Mouse (Mus musculus): ENCODE data around the gene Slc9a3r2. TPM values are rescaled to one million over a fixed set of nuclear protein-coding genes. Genes with fewer than 3 reads are reported as not detected.

Gene Slc9a3r2
- polyA plus RNA-seq, 2 experiments, result 5.5 to 8.1 TPM

- TF ChIP-seq EP300 (IDR thresholded peaks at IDR 0.05; ENCODE audit: low read depth) (no peak), CTCF (IDR thresholded peaks at IDR 0.05; ENCODE audit: low read depth) (no peak)
- WGBS (ENCODE audit: insufficient replicate concordance), result 73% methylated on average over 4 of the region's 4 CpGs
- H3K27me3 ChIP-seq (ENCODE audit: control insufficient read depth, insufficient read depth, low read length), result no peaks in the 10 kb centered on the region
- H3K36me3 ChIP-seq (replicated peaks; ENCODE audit: control insufficient read depth, insufficient read depth, low read depth), result no peaks in the 10 kb centered on the region
- H3K9ac ChIP-seq (replicated peaks), result no peak overlapping the region
- H3K4me2 ChIP-seq (ENCODE audit: low read depth), result no peak overlapping the region
- H3K9me3 ChIP-seq (ENCODE audit: control insufficient read depth, low read length), result no peaks in the 10 kb centered on the region
- DNase-seq (ENCODE audit: low read depth in 3 of 3, low spot score in 3 of 3) (no peak), ATAC-seq (ENCODE audit: insufficient read depth) (no peak)
- H3K4me3 ChIP-seq (ENCODE audit: insufficient read depth in 1 of 2, low read depth in 2 of 2, low read length in 2 of 2), result no peak overlapping the region
- H3K27ac ChIP-seq, result no peak overlapping the region
- peaks cover 0 to 11% of the 10 kb centered on the region in 2 experiments; a peak in 3 of 4 replicates for H3K4me1 ChIP-seq (replicated peaks; ENCODE audit: control insufficient read depth in 2 of 2, insufficient read depth in 2 of 2, low read length in 1 of 2)
Observed at GRCm38 (mm10) chr17:24638214-24638613, 11.9 kb downstream of the Slc9a3r2 start.

- Histone ChIP-seq H3K9ac (replicated peaks) (no peak overlapping the region), H3K4me1 (replicated peaks; ENCODE audit: control insufficient read depth in 2 of 2, insufficient read depth in 2 of 2, low read length in 1 of 2) (peaks cover under 1 to 15% of the 10 kb centered on the region in 2 experiments), H3K4me3 (ENCODE audit: insufficient read depth in 1 of 2, low read depth in 2 of 2, low read length in 2 of 2) (no peak overlapping the region), H3K27me3 (ENCODE audit: control insufficient read depth, insufficient read depth, low read length) (no peaks in the 10 kb centered on the region), H3K27ac (no peak overlapping the region), H3K36me3 (replicated peaks; ENCODE audit: control insufficient read depth, insufficient read depth, low read depth) (no peaks in the 10 kb centered on the region), H3K4me2 (ENCODE audit: low read depth) (no peak overlapping the region), H3K9me3 (ENCODE audit: control insufficient read depth, low read length) (no peaks in the 10 kb centered on the region)
- TF ChIP-seq EP300 (IDR thresholded peaks at IDR 0.05; ENCODE audit: low read depth) (no peak), CTCF (IDR thresholded peaks at IDR 0.05; ENCODE audit: low read depth) (no peak)
- ATAC-seq (ENCODE audit: insufficient read depth), result no peak
- WGBS (ENCODE audit: insufficient replicate concordance), result 47% methylated on average over 5 of the region's 5 CpGs
- no peak for DNase-seq (ENCODE audit: low read depth in 3 of 3, low spot score in 3 of 3)
Observed at GRCm38 (mm10) chr17:24636781-24637481, 13.2 kb downstream of the Slc9a3r2 start.

- peaks cover 4 to 19% of the 10 kb centered on the region in 2 experiments for H3K4me1 ChIP-seq (replicated peaks; ENCODE audit: control insufficient read depth in 2 of 2, insufficient read depth in 2 of 2, low read length in 1 of 2)
- no peak overlapping the region for H3K4me3 ChIP-seq (ENCODE audit: insufficient read depth in 1 of 2, low read depth in 2 of 2, low read length in 2 of 2)
- no peak overlapping the region for H3K4me2 ChIP-seq (ENCODE audit: low read depth)
- no peak overlapping the region for H3K9ac ChIP-seq (replicated peaks)
- H3K36me3 ChIP-seq (replicated peaks; ENCODE audit: control insufficient read depth, insufficient read depth, low read depth), result no peaks in the 10 kb centered on the region
- no peaks in the 10 kb centered on the region for H3K27me3 ChIP-seq (ENCODE audit: control insufficient read depth, insufficient read depth, low read length)
- ATAC-seq (ENCODE audit: insufficient read depth) (no peak), DNase-seq (ENCODE audit: low read depth in 3 of 3, low spot score in 3 of 3) (no peak)
- no peak for TF ChIP-seq EP300 (IDR thresholded peaks at IDR 0.05; ENCODE audit: low read depth)
- no peak for TF ChIP-seq CTCF (IDR thresholded peaks at IDR 0.05; ENCODE audit: low read depth)
- no peak overlapping the region for H3K27ac ChIP-seq
- no peaks in the 10 kb centered on the region for H3K9me3 ChIP-seq (ENCODE audit: control insufficient read depth, low read length)
- 78% methylated on average over 5 of the region's 5 CpGs for WGBS (ENCODE audit: insufficient replicate concordance)
Observed at GRCm38 (mm10) chr17:24635694-24636093, 14.4 kb downstream of the Slc9a3r2 start.

- no peak for TF ChIP-seq EP300 (IDR thresholded peaks at IDR 0.05; ENCODE audit: low read depth)
- TF ChIP-seq CTCF (IDR thresholded peaks at IDR 0.05; ENCODE audit: low read depth), result no peak
- H3K36me3 ChIP-seq (replicated peaks; ENCODE audit: control insufficient read depth, insufficient read depth, low read depth), result no peaks in the 10 kb centered on the region
- no peak overlapping the region for H3K27ac ChIP-seq
- H3K27me3 ChIP-seq (ENCODE audit: control insufficient read depth, insufficient read depth, low read length), result no peaks in the 10 kb centered on the region
- 46% methylated on average over 4 of the region's 4 CpGs for WGBS (ENCODE audit: insufficient replicate concordance)
- no peak overlapping the region for H3K4me2 ChIP-seq (ENCODE audit: low read depth)
- no peaks in the 10 kb centered on the region for H3K9me3 ChIP-seq (ENCODE audit: control insufficient read depth, low read length)
- H3K9ac ChIP-seq (replicated peaks), result no peak overlapping the region
- ATAC-seq (ENCODE audit: insufficient read depth) (no peak), DNase-seq (ENCODE audit: low read depth in 3 of 3, low spot score in 3 of 3) (no peak)
- H3K4me3 ChIP-seq (ENCODE audit: insufficient read depth in 1 of 2, low read depth in 2 of 2, low read length in 2 of 2), result no peak overlapping the region
- peaks cover 4 to 19% of the 10 kb centered on the region in 2 experiments for H3K4me1 ChIP-seq (replicated peaks; ENCODE audit: control insufficient read depth in 2 of 2, insufficient read depth in 2 of 2, low read length in 1 of 2)
Observed at GRCm38 (mm10) chr17:24635024-24635423, 15.1 kb downstream of the Slc9a3r2 start.

GRCm38 (mm10) chr17:24633831-24634230, 16.3 kb downstream of the Slc9a3r2 start:
- Histone ChIP-seq H3K27me3 (ENCODE audit: control insufficient read depth, insufficient read depth, low read length) (no peaks in the 10 kb centered on the region), H3K9ac (replicated peaks) (no peak overlapping the region), H3K36me3 (replicated peaks; ENCODE audit: control insufficient read depth, insufficient read depth, low read depth) (no peaks in the 10 kb centered on the region), H3K9me3 (ENCODE audit: control insufficient read depth, low read length) (no peaks in the 10 kb centered on the region), H3K4me3 (ENCODE audit: insufficient read depth in 1 of 2, low read depth in 2 of 2, low read length in 2 of 2) (no peak overlapping the region), H3K4me1 (replicated peaks; ENCODE audit: control insufficient read depth in 2 of 2, insufficient read depth in 2 of 2, low read length in 1 of 2) (peaks cover 4 to 19% of the 10 kb centered on the region in 2 experiments), H3K27ac (no peak overlapping the region), H3K4me2 (ENCODE audit: low read depth) (no peak overlapping the region)
- no peak for TF ChIP-seq CTCF (IDR thresholded peaks at IDR 0.05; ENCODE audit: low read depth)
- TF ChIP-seq EP300 (IDR thresholded peaks at IDR 0.05; ENCODE audit: low read depth), result no peak
- ATAC-seq (ENCODE audit: insufficient read depth) (no peak), DNase-seq (ENCODE audit: low read depth in 3 of 3, low spot score in 3 of 3) (no peak)
- WGBS (ENCODE audit: insufficient replicate concordance), result 83% methylated on average over 11 of the region's 11 CpGs
